Mouse (Mus musculus): ENCODE measurements around the gene Thrb.

- TF ChIP-seq GATA1 (IDR thresholded peaks at IDR 0.05; ENCODE audit: borderline replicate concordance, low read length) (no peak), FLI1 (IDR thresholded peaks at IDR 0.05; ENCODE audit: low read length) (no peak)
Observed at GRCm38 (mm10) chr14:17852236-17852635, 192.2 kb downstream of the Thrb start.
